Mouse (Mus musculus): Measurements from ENCODE around the gene Ctss.

DNA sequence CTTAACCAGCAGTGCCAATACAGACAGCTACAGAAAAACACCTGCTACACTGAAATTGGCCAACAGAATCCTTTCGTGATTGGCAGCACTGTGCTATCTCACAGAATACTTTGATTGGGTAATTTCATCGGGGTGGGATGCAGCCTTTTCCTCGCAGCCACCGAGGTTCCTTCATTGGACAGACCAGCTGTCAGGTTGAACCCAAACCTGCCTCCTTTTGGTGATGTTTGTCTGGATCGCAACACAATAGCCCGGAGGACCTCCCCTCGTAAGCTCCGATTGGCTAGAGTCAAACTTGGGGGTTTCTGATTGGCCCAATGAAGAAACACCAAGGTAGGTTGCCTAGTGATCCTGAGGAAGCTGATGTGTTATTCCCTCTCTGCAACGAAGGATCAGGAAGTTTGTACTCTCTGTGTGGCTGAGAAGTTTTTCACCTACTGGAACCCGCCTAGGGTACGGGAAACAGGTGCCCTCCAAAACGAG, 62.1 kb downstream of the Ctss start, which contains the start of gene Golph3l:
- TF ChIP-seq CTCF (IDR thresholded peaks at IDR 0.05; ENCODE audit: borderline replicate concordance, insufficient read depth, low read length) (no peak), POLR2A (IDR thresholded peaks at IDR 0.05; ENCODE audit: low read depth, low read length) (peak; percentile 67)

Measured in embryonic fibroblast, embryonic 13.5 days (primary cell).